Mouse (Mus musculus) retina, postnatal 7 days (tissue): ENCODE results near the gene Rhox6.
"Not testable (repeated sequence)": the region's sequence is repeated elsewhere in the genome, so short reads cannot be mapped to it uniquely, and the experiment has no call there.

Experiments
- DNase-seq: peaks from one replicate; pipeline ENCODE4 v3.0.0-alpha.2; 2012; ENCODE audit warnings: low read depth, low spot score

Rhox6 gene

DNA sequence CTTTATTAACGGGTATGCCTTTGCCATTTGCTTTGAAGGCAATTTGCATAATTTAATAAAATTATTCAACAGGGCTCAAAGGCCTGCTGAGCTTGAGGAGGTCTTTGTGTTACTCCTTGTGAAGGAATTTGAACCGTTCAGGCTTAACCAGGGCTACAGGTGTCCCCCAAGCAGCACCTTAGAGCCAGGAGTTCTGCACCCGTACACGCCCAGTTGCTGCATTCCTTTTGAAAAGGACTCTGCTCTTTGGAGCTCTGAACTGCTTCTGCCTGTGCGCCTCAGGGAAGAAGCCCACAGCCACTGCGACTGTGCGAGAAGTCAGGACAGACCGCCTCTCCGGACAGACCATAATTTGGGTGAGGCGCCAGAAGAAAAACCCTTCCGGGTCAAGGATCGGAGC is at the start of gene Rhox6:
Gene Rhox6 (plus strand): TSS at position 301 of the 400 bp plus-strand sequence.
- DNase-seq, result not testable (repeated sequence)

DNA sequence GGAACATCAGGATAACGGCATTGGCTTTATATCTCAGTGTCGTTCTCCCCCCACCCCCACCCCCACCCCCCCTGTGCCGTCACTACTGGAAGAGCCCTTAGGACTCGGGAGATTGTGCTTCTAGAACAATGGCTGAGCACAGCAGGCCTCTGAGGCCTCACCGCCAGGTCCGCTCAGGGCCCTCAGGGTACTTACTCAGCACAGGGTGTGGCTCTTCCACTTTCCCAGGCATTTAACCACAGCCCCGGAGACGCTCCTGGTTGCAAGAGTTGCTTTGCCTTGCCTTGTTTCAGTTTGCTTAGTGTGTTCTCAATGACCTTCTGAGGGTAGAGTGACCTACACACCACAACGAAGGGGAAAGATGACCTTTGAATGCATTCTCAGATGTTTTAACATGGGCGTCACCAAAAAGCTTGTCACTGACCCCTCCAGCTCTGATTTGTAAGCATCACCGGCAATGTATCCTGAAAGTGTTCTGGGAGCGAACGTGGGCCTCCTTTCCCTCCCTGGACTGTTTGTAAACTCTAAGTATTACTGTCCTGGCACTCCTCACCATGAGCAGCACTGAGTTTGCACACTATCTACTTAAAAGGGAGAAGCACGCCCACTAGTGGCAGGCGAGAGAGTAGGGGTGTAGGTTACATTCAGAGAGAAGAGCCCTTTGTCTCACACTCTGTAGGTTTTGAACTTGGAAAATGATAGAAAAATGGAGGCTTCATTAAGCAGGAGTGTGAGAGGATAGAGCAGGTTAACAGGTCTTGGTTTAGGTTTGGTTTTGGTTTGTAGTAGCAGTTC is 19.2 kb upstream of the Rhox6 start:
- no peak for DNase-seq

DNA sequence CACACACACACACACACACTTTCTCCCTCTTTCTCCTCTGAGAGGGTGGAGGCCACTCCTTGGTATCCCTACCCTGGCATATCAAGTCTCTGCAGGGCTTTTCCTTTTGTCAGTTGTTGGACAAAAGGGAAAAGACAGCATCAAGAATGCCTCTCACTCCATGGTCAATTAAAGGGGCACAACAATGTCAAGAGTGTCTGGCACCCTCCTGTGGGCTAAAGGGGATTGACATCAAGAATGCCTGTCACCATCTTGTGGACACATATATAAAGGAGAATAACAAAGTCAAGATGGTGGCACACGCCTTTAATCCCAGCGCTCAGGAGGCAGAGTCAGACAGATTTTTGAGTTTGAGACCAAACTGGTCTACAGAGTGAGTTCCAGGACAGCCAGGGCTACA is 17.3 kb upstream of the Rhox6 start:
- DNase-seq, result no peak

DNA sequence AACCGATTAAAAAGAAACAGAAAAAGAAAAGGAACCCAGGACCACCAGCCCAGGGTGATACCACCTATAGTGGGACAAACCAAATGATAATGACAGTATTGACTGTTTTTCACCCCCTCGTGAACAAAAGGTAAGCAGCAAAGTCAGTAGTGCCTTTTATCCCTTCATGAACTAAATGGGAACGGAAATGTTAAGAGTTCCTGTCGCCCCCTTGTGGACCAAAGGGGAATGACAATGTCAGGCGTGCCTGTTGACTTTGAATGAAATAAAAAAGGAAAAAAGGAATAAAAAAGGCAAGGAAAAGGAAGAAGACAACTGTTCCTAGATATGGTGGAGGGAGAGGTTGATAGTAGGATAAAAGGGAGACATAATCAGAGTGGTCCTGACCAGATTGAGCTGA is 15.5 kb upstream of the Rhox6 start:
- DNase-seq, result no peak

DNA sequence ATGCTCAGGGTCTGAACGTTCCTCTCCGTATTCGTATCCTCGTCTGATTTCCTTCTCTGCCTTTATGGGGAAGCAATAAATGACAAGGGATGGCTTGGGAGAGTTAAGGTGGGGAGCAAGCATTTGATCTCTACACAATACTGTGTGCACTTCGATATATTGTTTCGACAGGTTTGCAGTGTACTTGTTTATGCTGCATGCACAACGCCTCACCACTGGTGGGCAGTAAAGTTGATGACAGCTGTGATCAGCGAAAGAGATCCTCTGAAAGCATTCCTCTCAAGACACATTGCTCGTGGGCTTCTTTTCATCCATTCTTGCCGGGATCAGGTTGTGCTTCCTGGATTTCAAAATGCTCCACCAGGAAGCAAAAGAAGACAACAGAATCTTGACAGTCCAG is 11.0 kb upstream of the Rhox6 start:
- no peak for DNase-seq

DNA sequence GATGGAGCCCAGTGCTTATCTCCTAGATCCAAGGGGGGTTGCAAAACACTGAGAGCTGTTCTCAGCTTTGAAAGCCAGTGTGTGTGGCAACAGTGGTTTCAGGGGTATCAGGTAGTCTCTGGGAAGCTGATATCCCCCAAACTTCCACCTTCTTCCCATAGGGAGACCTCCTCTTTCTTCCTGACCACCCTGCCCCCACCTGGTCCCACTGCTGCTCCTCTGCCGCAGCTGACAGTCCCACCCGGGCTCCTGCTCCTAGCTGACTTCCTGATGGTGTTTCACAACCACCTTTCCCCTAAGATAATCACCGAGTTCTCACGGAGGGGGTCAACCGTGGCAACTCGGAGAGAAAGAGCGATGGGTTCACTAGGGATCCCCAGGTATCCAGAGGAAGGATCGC is 4.7 kb downstream of the Rhox6 start, which contains the start of gene Rhox7a:
Gene Rhox7a (plus strand): TSS at position 301 of the 400 bp plus-strand sequence.
- not testable (repeated sequence) for DNase-seq

DNA sequence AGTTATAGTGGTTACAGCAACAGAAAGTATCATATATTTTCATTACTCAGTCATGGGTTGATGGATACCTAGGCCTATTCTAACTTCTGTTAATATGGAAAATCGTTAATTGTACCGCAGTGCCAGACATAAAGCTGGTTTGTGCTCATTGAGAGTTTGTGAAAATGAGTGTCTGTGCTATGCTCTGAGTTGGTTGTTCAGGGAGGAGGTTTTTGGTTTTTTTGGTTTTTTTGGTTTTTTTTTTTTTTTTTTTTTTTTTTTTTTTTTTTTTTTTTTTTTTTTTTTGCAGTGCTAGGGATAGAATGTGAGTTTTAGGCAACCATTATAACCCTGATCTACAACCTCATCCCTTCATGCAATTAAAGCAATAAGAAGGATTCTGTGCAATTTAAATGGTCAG is 44.9 kb downstream of the Rhox6 start:
- no peak for DNase-seq

DNA sequence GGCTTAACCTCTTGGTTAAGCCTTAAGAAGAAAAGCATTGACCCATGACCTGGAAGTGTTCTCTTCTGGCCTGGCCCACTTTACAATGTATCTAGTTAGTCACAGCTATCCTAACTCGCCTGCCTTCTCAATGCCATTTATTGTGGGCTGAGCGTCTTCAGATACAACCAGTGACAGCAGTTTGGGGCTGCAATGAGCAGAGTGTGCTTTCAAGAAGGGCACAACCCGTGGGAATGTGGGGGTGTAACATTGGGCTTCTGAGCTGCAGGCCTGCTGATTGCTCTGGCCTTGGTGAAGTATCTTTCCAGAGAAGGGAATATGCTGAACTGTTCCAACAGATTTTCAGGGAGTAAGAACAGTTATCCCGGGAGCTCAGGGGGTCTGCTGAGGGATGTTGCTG is 52.1 kb downstream of the Rhox6 start, which contains the start of gene Rhox8:
Gene Rhox8 (minus strand): TSS at position 101 of the 400 bp plus-strand sequence.
- DNase-seq, result no peak
